Mouse (Mus musculus) stomach, postnatal 0 days (tissue): ENCODE data around the gene Rbm34.

ENCODE experiments used
- CTCF ChIP-seq: IDR thresholded peaks from 2 replicates; pipeline ENCODE4 v1.5.1; 2016; ENCODE audit warnings: antibody characterized with exemption, low read depth, mild to moderate bottlenecking, moderate library complexity
- EP300 ChIP-seq: optimal IDR thresholded peaks from 2 replicates; pipeline ENCODE3; 2016; ENCODE audit warnings: antibody characterized with exemption

- TF ChIP-seq CTCF (no peak), EP300 (no peak)
Measured at GRCm38 (mm10) chr8:126918356-126918755, 52.5 kb downstream of the Rbm34 start.
